In the genomic region with DNA sequence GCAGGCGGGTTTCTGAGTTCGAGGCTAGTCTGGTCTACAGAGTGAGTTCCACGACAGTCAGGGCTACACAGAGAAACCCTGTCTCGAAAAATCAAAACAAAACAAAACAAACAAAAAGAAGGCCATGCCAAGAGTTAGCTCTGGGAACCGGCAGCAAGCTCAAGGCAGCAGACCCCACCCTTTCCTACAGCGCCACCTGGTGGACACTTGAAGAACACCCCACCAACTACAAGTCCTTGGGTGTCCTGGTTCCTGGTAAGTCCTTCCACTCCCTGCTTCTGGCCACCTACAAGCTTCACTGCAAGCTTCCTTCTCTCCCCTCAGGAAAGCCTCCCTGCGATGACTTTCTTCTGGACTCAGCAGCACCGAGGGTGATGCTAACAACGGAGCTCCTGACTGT, we compare ENCODE assay signal across 7 mouse cellular contexts. TPM values are rescaled to one million over a fixed set of nuclear protein-coding genes. Genes with fewer than 3 reads are reported as not detected.
DNase-seq lines count a peak whose midpoint lies in the region; ATAC-seq and TF ChIP-seq lines count a peak whose summit lies in the region.

No protein-coding gene starts in this region.

- H3K9ac ChIP-seq in heart, adult 2 months (ENCODE audit: low read depth, low read length) = peak overlapping the region; percentile 44; the same call in 1 of the 2 replicates

- WGBS in heart, adult 2 months = 42% methylated on average over 9 of the region's 9 CpGs
- 44% methylated on average over 9 of the region's 9 CpGs for WGBS in lung, adult 2 months

- H3K27me3 ChIP-seq in heart, adult 2 months (ENCODE audit: control insufficient read depth, insufficient read depth, low read length) = no peaks in the 10 kb centered on the region

- H3K4me1 ChIP-seq in heart, adult 2 months (ENCODE audit: control insufficient read depth, insufficient read depth, low read length) = peaks cover 4% of the 10 kb centered on the region
- no peaks in the 10 kb centered on the region; the same call in 1 of the 2 replicates for H3K4me1 ChIP-seq in lung, adult 2 months (ENCODE audit: control insufficient read depth, insufficient read depth, low read length)

- peak; percentile 60; the same call in 1 of the 2 replicates for TF ChIP-seq EP300 in heart, adult 2 months (IDR thresholded peaks at IDR 0.05; ENCODE audit: insufficient read depth, low read depth, low read length)

- peak; percentile 76 for DNase-seq in T-cell, adult 2 months (ENCODE audit: low spot score)
- peak; percentile 66 to 73 for DNase-seq in cerebellum, postnatal 36 days
- DNase-seq in heart, adult 2 months = peak; percentile 81 to 85
- DNase-seq in kidney, postnatal 14 days = peak; percentile 77
- DNase-seq in lung, adult 2 months = peak; percentile 79
- DNase-seq in right cerebral cortex, postnatal 10 days (ENCODE audit: low spot score in 2 of 2) = peak; percentile 62 to 83

- TF ChIP-seq CTCF in heart, adult 2 months (IDR thresholded peaks at IDR 0.05) = peak; percentile 95
- peak; percentile 90 for TF ChIP-seq CTCF in lung, adult 2 months (IDR thresholded peaks at IDR 0.05; ENCODE audit: insufficient read depth, low read length)

- no peak overlapping the region for H3K4me3 ChIP-seq in heart, adult 2 months
- H3K4me3 ChIP-seq in lung, adult 2 months (replicated peaks; ENCODE audit: extremely low read depth, low read depth, low read length) = no peak overlapping the region

- peak overlapping the region; percentile 85 for H3K27ac ChIP-seq in heart, adult 2 months

- ATAC-seq in CD4-positive, CD25-positive, alpha-beta regulatory T cell, adult 4 months = peak; percentile 61

- no peak for TF ChIP-seq POLR2A in heart, adult 2 months (IDR thresholded peaks at IDR 0.05; ENCODE audit: insufficient read depth, low read depth, low read length)
- no peak for TF ChIP-seq POLR2A in lung, adult 2 months (IDR thresholded peaks at IDR 0.05; ENCODE audit: borderline replicate concordance, extremely low read depth, low read depth, low read length)

- no peaks in the 10 kb centered on the region for H3K79me2 ChIP-seq in heart, adult 2 months (replicated peaks; ENCODE audit: control insufficient read depth, insufficient read depth, low read length)

- H3K36me3 ChIP-seq in heart, adult 2 months (ENCODE audit: control insufficient read depth, insufficient read depth, low read length) = no peaks in the 10 kb centered on the region

- intact Hi-C loops in heart, adult 2 months (cut with DNase I) = no loop called here

RNA-seq across cellular contexts. Expression of gene Park7, which starts 12.6 kb away (rescaled TPM):
- 100 to 1,000 TPM; 550 to 588 TPM for polyA plus RNA-seq in CD4-positive, CD25-positive, alpha-beta regulatory T cell, adult 4 months (2017; shearing (Covaris generic))
- total RNA-seq in heart, adult 2 months (2021) = 100 to 1,000 TPM; 234 to 265 TPM
- 148 and 201 TPM in 2 replicates for polyA plus RNA-seq in heart, adult 2 months (2012; rRNA removed)
- polyA plus RNA-seq in lung, adult 2 months (2012; rRNA removed) = 80.9 and 112 TPM in 2 replicates

RNA-seq across cellular contexts. Expression of gene Tnfrsf9, which starts 12.7 kb away (rescaled TPM):
- polyA plus RNA-seq in CD4-positive, CD25-positive, alpha-beta regulatory T cell, adult 4 months (2017; shearing (Covaris generic)) = 100 to 1,000 TPM; 209 to 263 TPM
- under 1 TPM; 0.14 to 0.18 TPM for total RNA-seq in heart, adult 2 months (2021)
- polyA plus RNA-seq in heart, adult 2 months (2012; rRNA removed) = 0.09 and 0.12 TPM in 2 replicates
- 0.54 and 1.0 TPM in 2 replicates for polyA plus RNA-seq in lung, adult 2 months (2012; rRNA removed)

RNA-seq across cellular contexts. Expression of gene Errfi1, which starts 47.9 kb away (rescaled TPM):
- 1 to 10 TPM; 1.4 to 2.7 TPM for polyA plus RNA-seq in CD4-positive, CD25-positive, alpha-beta regulatory T cell, adult 4 months (2017; shearing (Covaris generic))
- 10 to 100 TPM; 22.1 to 44.1 TPM for total RNA-seq in heart, adult 2 months (2021)
- polyA plus RNA-seq in heart, adult 2 months (2012; rRNA removed) = 21.3 and 22.5 TPM in 2 replicates
- polyA plus RNA-seq in lung, adult 2 months (2012; rRNA removed) = 53.7 and 85.0 TPM in 2 replicates

Comparison
In these comparisons a context has a peak if more than half of its experiments do, and no peak if none do; other contexts are left out.
1. RNA of gene Tnfrsf9, which starts 12.7 kb away (polyA plus RNA-seq): 209 to 263 TPM in CD4-positive, CD25-positive, alpha-beta regulatory T cell, adult 4 months; 0.54 to 1.0 TPM in lung, adult 2 months and 0.09 to 0.12 TPM in heart, adult 2 months; every median in the first group is over 100 times any median in the second.
2. Peak in every context shown above with its lines, with median percentiles within 50 percentile points of each other: DNase-seq.